Mouse (Mus musculus): ENCODE results near the gene Kdm8. TPM values are rescaled to one million over a fixed set of nuclear protein-coding genes. Genes with fewer than 3 reads are reported as not detected.

Kdm8 gene
- polyA plus RNA-seq, 1 experiment from 2014 or later = 5.2 TPM

DNA sequence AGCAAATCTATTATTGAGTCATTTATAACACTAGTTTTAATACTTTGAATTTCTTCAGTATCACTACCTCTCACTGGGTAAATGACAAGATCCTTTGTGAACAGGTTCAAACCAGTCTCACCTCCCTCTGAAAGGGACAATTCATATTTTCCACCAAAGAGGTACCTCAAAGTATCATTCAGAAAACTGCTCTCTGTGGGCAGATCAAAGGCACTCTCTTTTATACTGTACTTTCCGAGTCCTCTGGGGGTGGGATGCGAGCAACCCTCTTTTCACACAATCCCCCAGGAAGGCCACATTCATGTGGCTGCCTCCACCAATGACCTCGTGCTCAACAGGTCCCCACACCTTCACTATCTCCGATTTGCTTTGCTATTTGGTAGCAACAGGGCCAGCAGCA lies 30.1 kb downstream of the Kdm8 start:
- Histone ChIP-seq H3K4me3 (ENCODE audit: low read depth, low read length) (no peak overlapping the region), H3K27ac (ENCODE audit: low read depth, low read length) (no peak overlapping the region), H3K9ac (ENCODE audit: low read length) (no peak overlapping the region), H3K4me1 (ENCODE audit: control insufficient read depth, insufficient read depth, low read length) (peaks cover 18% of the 10 kb centered on the region), H3K36me3 (ENCODE audit: control insufficient read depth, insufficient read depth, low read length) (peaks cover 17% of the 10 kb centered on the region), H3K27me3 (replicated peaks; ENCODE audit: control insufficient read depth, insufficient read depth, low read length) (no peaks in the 10 kb centered on the region), H3K4me2 (ENCODE audit: low read length) (no peak overlapping the region), H3K9me3 (replicated peaks; ENCODE audit: control insufficient read depth, low read length) (no peaks in the 10 kb centered on the region)
- ATAC-seq (no peak), DNase-seq (ENCODE audit: low spot score) (no peak)
- WGBS = 86% methylated on average over 4 of the region's 4 CpGs

DNA sequence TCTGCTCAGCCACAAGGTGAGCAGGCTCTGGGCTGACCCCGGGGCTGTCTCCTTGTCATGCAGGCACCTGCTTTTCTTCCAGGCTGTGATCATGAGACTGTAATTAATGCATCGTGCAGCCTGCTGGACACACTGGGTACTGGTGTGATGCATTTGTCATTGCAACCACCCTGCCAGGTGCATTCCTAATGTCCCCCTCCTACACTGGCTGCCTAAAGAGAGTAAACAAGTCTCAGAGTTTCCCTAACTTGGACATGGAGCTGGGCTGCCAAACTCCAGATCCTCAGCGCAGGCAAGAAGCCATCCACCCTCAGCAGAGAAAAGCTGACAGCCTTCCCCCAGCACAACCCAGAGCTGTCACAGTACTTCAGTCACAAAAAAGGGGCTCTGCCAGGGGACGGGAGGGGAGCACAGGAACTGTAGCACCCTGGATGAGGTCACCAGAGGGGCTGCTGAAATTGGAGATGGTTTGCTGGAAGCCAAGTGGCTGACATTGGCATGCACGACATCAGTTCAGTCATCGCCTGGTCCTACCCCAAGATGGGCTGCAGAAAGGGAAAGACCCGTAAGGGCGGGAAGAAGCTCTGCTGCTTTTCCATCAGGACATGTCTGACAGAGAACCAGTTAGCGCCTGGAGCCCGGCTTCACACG lies 31.2 kb downstream of the Kdm8 start:
- 0 out of 2 replicates have a peak, but pooled peaks have one; percentile 30 for ATAC-seq

DNA sequence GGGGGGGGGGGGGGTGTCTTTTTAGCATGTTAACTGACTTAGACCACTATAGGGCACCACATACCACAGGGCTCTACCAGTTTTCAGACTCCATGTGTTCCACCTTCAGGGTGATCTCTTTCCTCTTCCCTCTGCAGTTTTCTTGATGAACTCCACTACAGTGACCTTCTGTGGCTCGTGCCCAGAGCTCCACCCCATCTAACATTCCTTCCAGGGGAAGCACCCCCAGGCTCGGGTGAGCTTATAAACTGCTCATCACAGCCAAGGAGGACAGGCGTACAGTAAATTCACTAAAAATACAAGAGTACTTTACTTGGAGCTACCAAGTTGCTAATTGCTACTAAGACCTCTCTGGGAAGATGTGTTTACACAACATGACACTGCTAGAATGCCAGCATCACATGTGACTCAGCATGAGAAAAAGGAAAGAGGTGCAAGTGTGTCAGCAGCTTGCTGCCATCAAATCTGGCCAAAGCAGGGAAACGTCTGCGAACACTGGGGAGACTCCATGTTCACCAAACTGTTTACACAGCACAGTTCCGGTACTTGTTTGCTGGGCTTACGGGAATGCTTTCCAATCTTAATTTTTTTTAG lies 34.0 kb downstream of the Kdm8 start:
- WGBS = 88% methylated on average over 7 of the region's 7 CpGs
- peaks cover 30% of the 10 kb centered on the region for H3K36me3 ChIP-seq (ENCODE audit: control insufficient read depth, insufficient read depth, low read length)

More for the DNA sequence above, 31.2 kb downstream of the Kdm8 start:
- 27% methylated on average over 11 of the region's 11 CpGs for WGBS
- Histone ChIP-seq H3K36me3 (ENCODE audit: control insufficient read depth, insufficient read depth, low read length) (peaks cover 14% of the 10 kb centered on the region; the same call in 1 of the 2 replicates), H3K4me3 (ENCODE audit: low read depth, low read length) (no peak overlapping the region), H3K27me3 (replicated peaks; ENCODE audit: control insufficient read depth, insufficient read depth, low read length) (no peaks in the 10 kb centered on the region), H3K4me1 (ENCODE audit: control insufficient read depth, insufficient read depth, low read length) (peaks cover 18% of the 10 kb centered on the region), H3K9ac (ENCODE audit: low read length) (peak overlapping the region; percentile 30), H3K9me3 (replicated peaks; ENCODE audit: control insufficient read depth, low read length) (no peaks in the 10 kb centered on the region), H3K4me2 (ENCODE audit: low read length) (no peak overlapping the region), H3K27ac (ENCODE audit: low read depth, low read length) (peak overlapping the region; percentile 15)
- peak; percentile 36 for DNase-seq (ENCODE audit: low spot score)

DNA sequence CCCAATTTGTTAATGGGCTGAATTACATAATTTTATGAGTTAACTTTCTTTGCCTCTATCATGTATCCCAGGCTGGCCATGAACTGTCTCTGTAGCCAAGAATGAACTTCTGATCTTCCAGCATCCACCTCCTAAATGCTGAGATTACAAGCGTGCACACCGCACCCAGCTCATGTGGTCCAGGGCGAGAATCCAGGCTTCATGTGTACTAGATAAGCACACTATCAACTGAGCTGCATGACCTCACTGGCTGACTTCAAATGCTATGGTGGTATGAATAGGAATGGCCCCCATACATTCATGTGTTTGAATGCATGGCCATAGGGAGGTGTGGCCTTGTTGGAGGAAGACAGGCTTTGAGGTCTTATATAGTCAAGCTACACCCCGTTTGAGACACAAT lies 36.0 kb downstream of the Kdm8 start:
- Histone ChIP-seq H3K4me2 (ENCODE audit: low read length) (no peak overlapping the region), H3K9ac (ENCODE audit: low read length) (no peak overlapping the region), H3K4me3 (ENCODE audit: low read depth, low read length) (no peak overlapping the region), H3K4me1 (ENCODE audit: control insufficient read depth, insufficient read depth, low read length) (peaks cover 8% of the 10 kb centered on the region), H3K27me3 (replicated peaks; ENCODE audit: control insufficient read depth, insufficient read depth, low read length) (no peaks in the 10 kb centered on the region), H3K9me3 (replicated peaks; ENCODE audit: control insufficient read depth, low read length) (no peaks in the 10 kb centered on the region), H3K27ac (ENCODE audit: low read depth, low read length) (no peak overlapping the region), H3K36me3 (ENCODE audit: control insufficient read depth, insufficient read depth, low read length) (peaks cover 42% of the 10 kb centered on the region)
- DNase-seq (ENCODE audit: low spot score) = no peak
- no peak for ATAC-seq
- WGBS = 91% methylated on average over 4 of the region's 4 CpGs

More for the DNA sequence above, 34.0 kb downstream of the Kdm8 start:
- no peak for ATAC-seq
- Histone ChIP-seq H3K9me3 (replicated peaks; ENCODE audit: control insufficient read depth, low read length) (no peaks in the 10 kb centered on the region), H3K27me3 (replicated peaks; ENCODE audit: control insufficient read depth, insufficient read depth, low read length) (no peaks in the 10 kb centered on the region), H3K4me1 (ENCODE audit: control insufficient read depth, insufficient read depth, low read length) (peaks cover 11% of the 10 kb centered on the region), H3K4me2 (ENCODE audit: low read length) (no peak overlapping the region), H3K9ac (ENCODE audit: low read length) (no peak overlapping the region), H3K4me3 (ENCODE audit: low read depth, low read length) (no peak overlapping the region), H3K27ac (ENCODE audit: low read depth, low read length) (no peak overlapping the region)
- DNase-seq (ENCODE audit: low spot score) = no peak

DNA sequence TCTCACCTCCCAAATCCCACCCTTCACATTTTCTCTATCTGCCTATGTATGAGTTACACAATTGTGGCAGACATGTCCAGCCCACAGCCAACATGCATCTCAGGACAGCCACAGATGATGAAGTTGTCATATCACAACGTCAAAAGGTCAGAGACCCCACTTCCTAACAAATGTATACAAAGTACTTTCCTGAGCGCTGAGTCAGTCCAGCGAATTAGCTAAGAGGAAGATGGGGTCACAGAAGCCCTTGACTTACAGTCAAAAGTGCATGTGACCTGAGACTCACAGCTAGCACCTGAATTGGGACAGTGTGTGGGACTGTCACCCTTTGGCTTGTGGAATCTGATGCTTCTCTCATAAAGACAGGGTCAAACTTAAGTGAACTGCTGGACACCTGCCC lies 37.9 kb downstream of the Kdm8 start:
- no peaks in the 10 kb centered on the region for H3K9me3 ChIP-seq (replicated peaks; ENCODE audit: control insufficient read depth, low read length)
- H3K4me2 ChIP-seq (ENCODE audit: low read length) = no peak overlapping the region
- no peaks in the 10 kb centered on the region for H3K27me3 ChIP-seq (replicated peaks; ENCODE audit: control insufficient read depth, insufficient read depth, low read length)
- DNase-seq (ENCODE audit: low spot score) (no peak), ATAC-seq (no peak)
- H3K4me1 ChIP-seq (ENCODE audit: control insufficient read depth, insufficient read depth, low read length) = no peaks in the 10 kb centered on the region
- H3K36me3 ChIP-seq (ENCODE audit: control insufficient read depth, insufficient read depth, low read length) = peaks cover 50% of the 10 kb centered on the region
- no peak overlapping the region for H3K27ac ChIP-seq (ENCODE audit: low read depth, low read length)
- WGBS = 95% methylated on average over 3 of the region's 3 CpGs
- no peak overlapping the region for H3K4me3 ChIP-seq (ENCODE audit: low read depth, low read length)
- H3K9ac ChIP-seq (ENCODE audit: low read length) = no peak overlapping the region

DNA sequence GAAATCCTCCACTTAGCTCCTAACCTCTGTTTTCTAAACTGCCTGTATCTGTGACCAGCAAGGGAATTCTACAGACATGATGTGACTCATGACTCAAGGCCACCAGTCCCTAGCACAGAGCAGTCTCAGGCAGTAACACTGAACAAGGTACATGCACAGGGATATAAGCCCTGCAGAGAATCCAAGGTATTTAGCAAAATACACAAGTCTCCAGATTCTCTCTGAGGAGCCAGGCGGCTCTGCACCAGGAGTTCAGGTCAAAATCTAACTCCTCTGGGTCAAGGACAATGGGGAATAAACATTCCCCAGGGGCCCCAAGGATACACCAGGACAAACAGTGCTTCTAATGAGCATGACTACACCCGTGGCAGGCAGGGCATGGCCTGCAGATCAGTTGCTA lies 38.4 kb downstream of the Kdm8 start:
- Histone ChIP-seq H3K9me3 (replicated peaks; ENCODE audit: control insufficient read depth, low read length) (no peaks in the 10 kb centered on the region), H3K27ac (ENCODE audit: low read depth, low read length) (no peak overlapping the region), H3K27me3 (replicated peaks; ENCODE audit: control insufficient read depth, insufficient read depth, low read length) (no peaks in the 10 kb centered on the region), H3K36me3 (ENCODE audit: control insufficient read depth, insufficient read depth, low read length) (peaks cover 46% of the 10 kb centered on the region), H3K4me2 (ENCODE audit: low read length) (no peak overlapping the region), H3K4me3 (ENCODE audit: low read depth, low read length) (no peak overlapping the region), H3K9ac (ENCODE audit: low read length) (no peak overlapping the region), H3K4me1 (ENCODE audit: control insufficient read depth, insufficient read depth, low read length) (no peaks in the 10 kb centered on the region)
- WGBS = 70% methylated on average over 2 of the region's 2 CpGs
- ATAC-seq = no peak
- no peak for DNase-seq (ENCODE audit: low spot score)

DNA sequence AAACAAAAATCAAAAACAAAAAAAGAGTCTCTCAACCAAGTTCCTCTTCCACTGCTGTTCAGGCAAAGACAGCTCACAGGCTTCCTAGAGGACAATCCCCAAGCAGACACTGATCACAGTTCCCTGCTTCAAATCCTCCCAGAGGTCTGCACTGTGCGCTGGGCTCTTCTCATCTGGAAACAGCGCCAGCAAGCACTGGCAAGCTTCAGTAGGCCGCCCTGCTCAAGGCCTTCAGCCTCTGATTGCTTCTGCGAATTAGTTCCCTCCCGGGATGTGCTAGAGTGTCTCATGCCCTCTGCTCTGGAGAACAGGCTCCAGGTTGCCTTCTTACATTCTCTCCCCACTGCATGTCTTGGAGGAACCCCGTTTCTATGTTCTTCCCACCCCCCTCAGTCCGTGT lies 40.3 kb downstream of the Kdm8 start:
- 88% methylated on average over 7 of the region's 7 CpGs for WGBS
- Histone ChIP-seq H3K4me1 (ENCODE audit: control insufficient read depth, insufficient read depth, low read length) (no peaks in the 10 kb centered on the region), H3K36me3 (ENCODE audit: control insufficient read depth, insufficient read depth, low read length) (peaks cover 41% of the 10 kb centered on the region), H3K27ac (ENCODE audit: low read depth, low read length) (no peak overlapping the region), H3K9me3 (replicated peaks; ENCODE audit: control insufficient read depth, low read length) (no peaks in the 10 kb centered on the region), H3K27me3 (replicated peaks; ENCODE audit: control insufficient read depth, insufficient read depth, low read length) (no peaks in the 10 kb centered on the region), H3K4me3 (ENCODE audit: low read depth, low read length) (no peak overlapping the region), H3K4me2 (ENCODE audit: low read length) (no peak overlapping the region), H3K9ac (ENCODE audit: low read length) (no peak overlapping the region)
- DNase-seq (ENCODE audit: low spot score) = no peak
- no peak for ATAC-seq

DNA sequence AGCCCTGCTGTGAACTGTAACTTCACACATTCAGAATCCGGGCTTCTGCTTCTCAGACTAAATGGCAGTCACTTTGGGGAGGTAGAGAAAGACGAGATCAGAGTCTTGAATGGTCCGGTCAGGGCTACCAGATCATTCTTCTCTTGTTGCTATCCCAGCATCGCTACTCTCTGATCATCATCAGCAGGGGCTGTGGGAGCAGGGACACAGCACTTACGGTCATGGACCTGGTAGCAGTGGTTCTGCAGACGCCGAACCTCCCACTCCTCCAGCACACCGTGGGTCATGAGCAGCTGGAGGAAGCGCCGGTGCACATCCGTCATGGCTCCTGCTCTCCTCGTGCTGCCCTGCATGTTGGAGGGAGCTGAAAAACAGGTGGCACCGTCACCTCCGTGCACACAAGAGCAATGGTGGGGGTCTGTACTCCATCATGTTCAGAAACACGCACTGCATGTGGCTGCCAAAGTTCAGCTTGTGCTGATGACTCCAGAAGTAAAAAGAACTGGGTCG lies 41.7 kb downstream of the Kdm8 start:
- Histone ChIP-seq H3K27ac (ENCODE audit: low read depth, low read length) (no peak overlapping the region), H3K9me3 (replicated peaks; ENCODE audit: control insufficient read depth, low read length) (no peaks in the 10 kb centered on the region), H3K4me2 (ENCODE audit: low read length) (no peak overlapping the region), H3K4me3 (ENCODE audit: low read depth, low read length) (no peak overlapping the region), H3K36me3 (ENCODE audit: control insufficient read depth, insufficient read depth, low read length) (peaks cover 38% of the 10 kb centered on the region), H3K4me1 (ENCODE audit: control insufficient read depth, insufficient read depth, low read length) (peaks cover 5% of the 10 kb centered on the region), H3K9ac (ENCODE audit: low read length) (no peak overlapping the region), H3K27me3 (replicated peaks; ENCODE audit: control insufficient read depth, insufficient read depth, low read length) (no peaks in the 10 kb centered on the region)
- DNase-seq (ENCODE audit: low spot score) (no peak), ATAC-seq (no peak)
- 96% methylated on average over 16 of the region's 16 CpGs for WGBS

DNA sequence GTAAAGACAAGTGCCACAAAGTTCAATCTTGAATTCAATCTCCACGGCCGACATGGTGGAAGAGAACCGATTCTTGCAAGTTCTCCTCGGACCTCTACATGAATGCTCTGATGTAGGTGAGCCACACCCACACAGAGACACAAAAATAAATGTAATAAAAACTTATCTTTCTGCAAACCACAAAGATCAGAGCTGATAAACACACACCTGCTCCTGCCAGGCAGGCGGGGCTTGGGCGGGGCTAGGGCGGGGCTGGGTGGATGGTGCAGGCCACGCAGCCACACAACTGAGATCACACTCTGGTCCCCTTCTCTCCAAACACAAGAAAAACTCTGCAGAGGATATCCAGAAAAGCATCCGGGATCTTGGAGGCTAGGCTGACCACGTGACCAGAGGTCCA lies 42.6 kb downstream of the Kdm8 start:
- no peak for DNase-seq (ENCODE audit: low spot score)
- Histone ChIP-seq H3K27ac (ENCODE audit: low read depth, low read length) (no peak overlapping the region), H3K4me1 (ENCODE audit: control insufficient read depth, insufficient read depth, low read length) (peaks cover 10% of the 10 kb centered on the region), H3K4me3 (ENCODE audit: low read depth, low read length) (no peak overlapping the region), H3K9ac (ENCODE audit: low read length) (no peak overlapping the region), H3K36me3 (ENCODE audit: control insufficient read depth, insufficient read depth, low read length) (peaks cover 32% of the 10 kb centered on the region), H3K4me2 (ENCODE audit: low read length) (no peak overlapping the region), H3K9me3 (replicated peaks; ENCODE audit: control insufficient read depth, low read length) (no peaks in the 10 kb centered on the region), H3K27me3 (replicated peaks; ENCODE audit: control insufficient read depth, insufficient read depth, low read length) (no peaks in the 10 kb centered on the region)
- no peak for ATAC-seq
- 91% methylated on average over 10 of the region's 10 CpGs for WGBS
